Mouse (Mus musculus): ENCODE results near the gene Sorcs1. TPM values are rescaled to one million over a fixed set of nuclear protein-coding genes. Genes with fewer than 3 reads are reported as not detected.

The Sorcs1 gene
- polyA plus RNA-seq, 1 experiment from 2014 or later = 0.49 TPM

DNA sequence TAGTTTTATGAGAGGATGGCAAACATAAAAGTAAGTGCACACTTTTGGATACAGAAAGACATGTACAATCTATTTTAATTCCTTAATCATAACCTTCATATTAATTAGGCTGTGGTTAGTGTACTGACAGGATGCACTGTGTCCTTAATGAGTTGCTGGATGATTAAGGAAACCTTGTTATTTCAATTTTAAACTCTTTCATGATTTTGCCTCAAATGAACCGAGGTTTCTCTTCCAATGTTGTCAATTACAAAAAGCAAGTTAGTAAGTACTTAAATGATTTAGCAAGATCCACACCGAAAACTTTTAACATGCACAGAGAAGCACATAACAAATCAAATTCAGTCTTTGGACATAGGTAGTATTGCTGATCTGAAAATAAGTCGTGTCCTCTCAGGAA lies 341.7 kb downstream of the Sorcs1 start:
- no peaks in the 10 kb centered on the region for H3K9me3 ChIP-seq
- H3K27me3 ChIP-seq (replicated peaks) = no peaks in the 10 kb centered on the region
- no peak overlapping the region for H3K4me2 ChIP-seq
- WGBS = 73% methylated on average over 3 of the region's 3 CpGs
- no peak overlapping the region for H3K9ac ChIP-seq
- ATAC-seq (ENCODE audit: extremely low read depth, insufficient number of reproducible peaks, low FRiP score, low TSS enrichment) = no peak
- H3K4me3 ChIP-seq = no peak overlapping the region
- H3K4me1 ChIP-seq = no peaks in the 10 kb centered on the region
- no peak overlapping the region for H3K27ac ChIP-seq (replicated peaks)
- H3K36me3 ChIP-seq = no peaks in the 10 kb centered on the region

DNA sequence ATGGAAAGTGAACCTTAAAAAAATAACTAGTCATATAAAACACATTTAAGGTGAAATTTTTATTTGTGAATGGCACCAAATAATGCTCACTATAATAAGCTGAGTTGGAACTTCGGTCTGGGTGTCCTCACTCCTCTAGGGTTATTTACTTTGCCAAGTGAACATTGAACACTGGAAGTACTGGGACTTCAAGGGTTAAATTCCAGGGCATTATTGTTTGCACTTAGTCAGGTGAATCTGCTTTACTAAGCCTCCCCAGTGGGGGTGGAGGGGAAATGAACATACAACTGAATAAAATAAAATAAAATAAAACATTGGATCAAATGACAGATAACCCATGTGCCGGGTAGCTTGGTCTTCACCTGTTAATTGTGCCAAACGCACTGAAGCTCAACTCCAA lies 347.3 kb downstream of the Sorcs1 start:
- Histone ChIP-seq H3K4me1 (no peaks in the 10 kb centered on the region), H3K9me3 (no peaks in the 10 kb centered on the region), H3K27ac (replicated peaks) (no peak overlapping the region), H3K27me3 (replicated peaks) (no peaks in the 10 kb centered on the region), H3K4me2 (no peak overlapping the region), H3K9ac (no peak overlapping the region), H3K36me3 (no peaks in the 10 kb centered on the region), H3K4me3 (no peak overlapping the region)
- 71% methylated on average over 3 of the region's 3 CpGs for WGBS
- no peak for ATAC-seq (ENCODE audit: extremely low read depth, insufficient number of reproducible peaks, low FRiP score, low TSS enrichment)

DNA sequence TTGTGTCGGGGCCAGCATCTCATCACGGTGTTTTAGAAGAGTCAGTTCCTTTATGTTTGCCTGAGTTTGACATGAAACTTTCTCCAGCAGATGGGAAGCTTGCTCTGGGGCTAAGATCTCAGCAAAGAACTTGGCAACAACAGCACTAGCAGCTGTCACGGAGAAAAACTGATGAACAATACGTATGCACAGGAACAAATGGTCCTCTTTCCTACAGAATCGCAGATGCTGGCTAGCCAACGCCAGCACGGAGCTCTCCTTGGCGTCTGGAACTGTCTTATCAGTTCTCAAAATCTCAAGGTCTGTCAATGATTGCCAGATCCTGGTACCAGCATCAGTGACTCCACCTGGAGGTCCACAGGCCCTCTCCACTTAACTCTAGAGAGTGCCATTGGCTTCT lies 350.6 kb downstream of the Sorcs1 start:
- H3K9me3 ChIP-seq = no peaks in the 10 kb centered on the region
- 76% methylated on average over 8 of the region's 8 CpGs for WGBS

DNA sequence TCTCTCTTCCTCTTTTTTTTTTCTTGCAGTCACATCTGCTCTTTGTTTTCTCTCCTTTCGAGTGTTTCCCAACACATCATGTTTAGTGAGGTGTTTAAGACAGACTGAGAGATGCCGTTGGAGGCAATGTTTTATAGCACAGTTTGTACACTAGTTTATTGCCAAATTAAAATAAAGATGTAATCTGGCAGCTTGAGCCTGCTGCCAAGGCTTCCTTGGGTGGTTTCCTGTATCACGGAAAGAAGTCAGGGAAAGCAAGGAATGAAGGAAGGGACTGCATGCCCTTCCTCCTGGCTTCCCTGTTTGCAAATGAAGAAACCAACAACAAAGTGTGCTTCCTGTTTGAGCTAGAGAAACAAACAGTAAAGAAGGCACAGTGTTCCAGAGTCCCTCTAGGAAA lies 352.3 kb downstream of the Sorcs1 start:
- no peak for ATAC-seq (ENCODE audit: extremely low read depth, insufficient number of reproducible peaks, low FRiP score, low TSS enrichment)
- Histone ChIP-seq H3K27ac (replicated peaks) (no peak overlapping the region), H3K36me3 (no peaks in the 10 kb centered on the region), H3K4me2 (no peak overlapping the region), H3K9ac (no peak overlapping the region), H3K4me3 (no peak overlapping the region), H3K27me3 (replicated peaks) (no peaks in the 10 kb centered on the region), H3K4me1 (no peaks in the 10 kb centered on the region), H3K9me3 (no peaks in the 10 kb centered on the region)
- WGBS = 69% methylated on average over 3 of the region's 3 CpGs

More for the DNA sequence above, 350.6 kb downstream of the Sorcs1 start:
- Histone ChIP-seq H3K36me3 (no peaks in the 10 kb centered on the region), H3K27ac (replicated peaks) (no peak overlapping the region), H3K4me2 (no peak overlapping the region), H3K27me3 (replicated peaks) (no peaks in the 10 kb centered on the region), H3K9ac (no peak overlapping the region), H3K4me3 (no peak overlapping the region), H3K4me1 (no peaks in the 10 kb centered on the region)
- no peak for ATAC-seq (ENCODE audit: extremely low read depth, insufficient number of reproducible peaks, low FRiP score, low TSS enrichment)

DNA sequence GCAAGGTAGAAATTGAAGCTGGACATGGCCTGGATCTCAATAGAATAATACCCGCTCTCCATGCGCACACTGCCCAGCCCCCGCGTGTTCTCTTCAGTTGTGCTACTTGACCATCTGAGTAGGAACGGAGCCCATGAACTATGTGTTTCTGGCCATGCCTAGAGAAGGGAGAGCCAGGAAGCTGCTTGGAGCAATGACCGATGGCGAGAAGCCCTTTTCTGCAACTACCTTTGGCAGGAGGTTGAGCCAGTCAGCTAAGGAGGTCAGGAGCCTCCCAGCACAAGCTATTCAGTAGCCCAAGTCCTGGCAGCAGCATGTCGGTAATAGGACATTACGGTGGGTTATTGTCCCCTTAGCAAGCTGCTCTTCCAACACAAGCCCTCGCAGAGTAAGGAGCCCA lies 352.8 kb downstream of the Sorcs1 start:
- no peaks in the 10 kb centered on the region for H3K4me1 ChIP-seq
- H3K27me3 ChIP-seq (replicated peaks) = no peaks in the 10 kb centered on the region
- WGBS = 84% methylated on average over 10 of the region's 10 CpGs
- H3K4me3 ChIP-seq = no peak overlapping the region
- H3K9me3 ChIP-seq = no peaks in the 10 kb centered on the region
- no peak for ATAC-seq (ENCODE audit: extremely low read depth, insufficient number of reproducible peaks, low FRiP score, low TSS enrichment)
- H3K4me2 ChIP-seq = no peak overlapping the region
- H3K36me3 ChIP-seq = no peaks in the 10 kb centered on the region
- H3K27ac ChIP-seq (replicated peaks) = no peak overlapping the region
- no peak overlapping the region for H3K9ac ChIP-seq

DNA sequence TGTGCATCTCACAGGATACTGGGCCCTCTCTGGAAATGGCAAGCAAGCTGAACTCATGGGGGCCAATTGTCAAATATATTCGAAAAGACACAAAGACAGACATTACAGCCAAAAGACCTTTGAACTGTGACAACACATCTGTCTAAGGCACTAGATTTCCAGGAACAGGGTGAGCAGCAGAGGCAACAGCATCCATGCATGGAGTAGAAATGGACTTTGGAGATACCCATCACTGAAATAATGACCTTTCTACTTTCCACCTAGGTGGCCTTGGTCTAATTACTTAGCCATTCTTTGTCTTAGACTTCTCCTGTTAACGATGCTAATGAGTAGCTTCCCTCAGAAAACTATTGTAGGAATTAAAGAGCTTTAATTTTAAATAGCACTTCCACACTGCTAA lies 371.4 kb downstream of the Sorcs1 start:
- Histone ChIP-seq H3K27ac (replicated peaks) (no peak overlapping the region), H3K9ac (no peak overlapping the region), H3K4me1 (no peaks in the 10 kb centered on the region), H3K36me3 (no peaks in the 10 kb centered on the region), H3K27me3 (replicated peaks) (no peaks in the 10 kb centered on the region), H3K4me2 (no peak overlapping the region), H3K4me3 (no peak overlapping the region), H3K9me3 (no peaks in the 10 kb centered on the region)
- 66% methylated on average over 2 of the region's 2 CpGs for WGBS
- ATAC-seq (ENCODE audit: extremely low read depth, insufficient number of reproducible peaks, low FRiP score, low TSS enrichment) = no peak

DNA sequence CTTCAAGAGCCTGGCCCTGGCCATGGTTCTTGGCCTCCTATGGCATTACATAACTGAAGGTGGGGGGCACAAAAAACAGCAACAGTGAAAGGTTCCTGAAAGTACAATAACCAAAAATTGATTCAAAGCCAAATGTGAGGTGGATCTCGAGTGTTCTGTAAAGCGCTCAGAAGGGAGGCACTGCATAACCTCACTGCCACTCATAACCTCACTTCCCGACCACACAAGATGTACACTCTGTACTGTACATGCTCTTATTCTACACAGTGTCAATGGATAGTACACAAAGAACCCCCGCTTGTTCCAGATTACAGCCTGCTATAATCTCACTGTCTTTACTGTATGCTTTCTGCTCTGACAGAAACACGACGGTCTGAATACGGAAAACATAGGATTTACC lies 384.2 kb downstream of the Sorcs1 start:
- WGBS = 74% methylated on average over 7 of the region's 7 CpGs
- no peak for ATAC-seq (ENCODE audit: extremely low read depth, insufficient number of reproducible peaks, low FRiP score, low TSS enrichment)
- Histone ChIP-seq H3K27ac (replicated peaks) (no peak overlapping the region), H3K9me3 (no peaks in the 10 kb centered on the region), H3K36me3 (no peaks in the 10 kb centered on the region), H3K9ac (no peak overlapping the region), H3K27me3 (replicated peaks) (no peaks in the 10 kb centered on the region), H3K4me2 (no peak overlapping the region), H3K4me1 (no peaks in the 10 kb centered on the region), H3K4me3 (no peak overlapping the region)

DNA sequence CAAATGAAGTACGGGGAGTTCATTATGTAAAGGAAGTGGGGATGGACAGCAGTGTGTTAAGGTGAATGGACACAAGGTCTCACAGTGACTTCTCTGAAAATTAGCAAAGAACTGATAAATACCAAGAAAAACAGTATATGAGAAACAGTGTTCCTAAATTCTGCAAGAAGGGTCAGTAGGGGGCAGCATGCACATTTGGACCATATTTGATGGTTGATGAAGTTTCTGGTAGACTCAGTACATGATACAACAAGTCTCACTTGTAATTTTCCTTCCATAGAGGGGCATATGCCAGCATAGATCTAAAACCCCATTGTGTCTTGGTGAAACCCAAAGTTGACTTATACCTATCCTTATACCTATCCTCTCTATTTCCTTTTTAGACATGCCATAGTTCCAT lies 414.0 kb downstream of the Sorcs1 start:
- H3K27me3 ChIP-seq (replicated peaks) = no peaks in the 10 kb centered on the region
- no peak overlapping the region for H3K9ac ChIP-seq
- H3K4me3 ChIP-seq = no peak overlapping the region
- no peak overlapping the region for H3K27ac ChIP-seq (replicated peaks)
- H3K36me3 ChIP-seq = no peaks in the 10 kb centered on the region
- no peak overlapping the region for H3K4me2 ChIP-seq
- no peak for ATAC-seq (ENCODE audit: extremely low read depth, insufficient number of reproducible peaks, low FRiP score, low TSS enrichment)
- no peaks in the 10 kb centered on the region for H3K4me1 ChIP-seq
- no peaks in the 10 kb centered on the region for H3K9me3 ChIP-seq
- 63% methylated on average over 1 of the region's 1 CpGs for WGBS

DNA sequence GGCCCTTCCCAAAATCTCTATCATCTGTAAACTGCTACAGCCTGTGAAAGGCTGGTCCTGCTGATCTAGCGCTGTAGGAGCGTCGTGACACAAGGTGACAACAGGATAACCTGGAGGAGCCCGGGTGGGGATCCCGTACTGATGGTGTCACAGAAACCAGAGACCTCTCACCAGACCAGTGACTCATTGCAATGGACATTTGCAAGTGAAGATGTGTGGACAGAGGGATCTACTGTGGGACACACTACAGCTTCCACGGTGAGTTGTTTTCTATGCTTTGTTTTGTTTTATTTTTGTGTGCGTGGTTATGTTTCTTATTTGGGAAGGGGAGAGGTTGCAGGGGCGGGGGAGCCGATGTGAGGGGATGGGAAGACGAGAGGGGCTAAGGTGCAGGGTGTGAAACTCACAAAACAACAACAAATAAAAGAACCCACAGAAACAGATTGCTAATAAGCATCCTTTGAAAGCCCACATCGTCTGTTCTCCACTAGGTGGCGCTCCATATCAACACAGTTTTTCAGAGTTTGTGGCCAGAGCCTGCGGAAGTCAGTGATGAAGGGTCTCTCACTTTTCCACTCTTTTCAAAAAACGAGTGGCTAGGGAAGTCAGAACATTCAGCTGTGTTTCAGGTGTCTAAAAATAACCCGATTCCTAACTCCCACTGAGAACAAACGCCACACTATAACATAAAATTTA lies 419.6 kb downstream of the Sorcs1 start:
- no peaks in the 10 kb centered on the region for H3K27me3 ChIP-seq (replicated peaks)
- H3K36me3 ChIP-seq = no peaks in the 10 kb centered on the region
- 31% methylated on average over 16 of the region's 16 CpGs for WGBS
- H3K27ac ChIP-seq (replicated peaks) = no peak overlapping the region
- ATAC-seq (ENCODE audit: extremely low read depth, insufficient number of reproducible peaks, low FRiP score, low TSS enrichment) = no peak
- no peaks in the 10 kb centered on the region for H3K9me3 ChIP-seq
- H3K4me2 ChIP-seq = no peak overlapping the region; the same call in 1 of the 2 replicates
- H3K4me3 ChIP-seq = no peak overlapping the region
- no peak overlapping the region for H3K9ac ChIP-seq
- no peaks in the 10 kb centered on the region for H3K4me1 ChIP-seq

DNA sequence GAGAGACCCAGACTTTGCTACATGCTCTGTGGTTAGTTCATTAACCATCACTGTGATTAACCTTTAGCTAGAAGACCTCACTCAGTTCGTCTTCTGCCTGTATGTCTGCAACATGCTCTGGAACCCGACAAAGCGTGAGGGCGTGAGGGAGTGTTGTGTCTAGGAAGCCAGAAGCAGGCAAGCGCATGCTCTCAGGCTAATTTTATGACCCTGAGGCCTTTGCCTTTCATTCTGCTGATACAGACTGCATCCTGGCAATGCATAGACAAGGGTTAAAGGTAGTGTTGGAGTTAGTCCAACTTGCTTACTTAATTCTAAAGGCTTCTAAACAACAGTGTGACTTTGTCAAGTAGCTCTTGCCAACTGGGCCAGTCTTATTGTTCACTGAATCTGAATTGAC lies 458.0 kb downstream of the Sorcs1 start:
- no peaks in the 10 kb centered on the region for H3K36me3 ChIP-seq
- no peak overlapping the region for H3K9ac ChIP-seq
- no peak overlapping the region for H3K4me2 ChIP-seq
- H3K4me3 ChIP-seq = no peak overlapping the region
- peaks cover 4% of the 10 kb centered on the region for H3K4me1 ChIP-seq
- no peak overlapping the region for H3K27ac ChIP-seq (replicated peaks)
- ATAC-seq (ENCODE audit: extremely low read depth, insufficient number of reproducible peaks, low FRiP score, low TSS enrichment) = no peak
- no peaks in the 10 kb centered on the region for H3K27me3 ChIP-seq (replicated peaks)
- H3K9me3 ChIP-seq = no peaks in the 10 kb centered on the region
- WGBS = 55% methylated on average over 5 of the region's 5 CpGs

DNA sequence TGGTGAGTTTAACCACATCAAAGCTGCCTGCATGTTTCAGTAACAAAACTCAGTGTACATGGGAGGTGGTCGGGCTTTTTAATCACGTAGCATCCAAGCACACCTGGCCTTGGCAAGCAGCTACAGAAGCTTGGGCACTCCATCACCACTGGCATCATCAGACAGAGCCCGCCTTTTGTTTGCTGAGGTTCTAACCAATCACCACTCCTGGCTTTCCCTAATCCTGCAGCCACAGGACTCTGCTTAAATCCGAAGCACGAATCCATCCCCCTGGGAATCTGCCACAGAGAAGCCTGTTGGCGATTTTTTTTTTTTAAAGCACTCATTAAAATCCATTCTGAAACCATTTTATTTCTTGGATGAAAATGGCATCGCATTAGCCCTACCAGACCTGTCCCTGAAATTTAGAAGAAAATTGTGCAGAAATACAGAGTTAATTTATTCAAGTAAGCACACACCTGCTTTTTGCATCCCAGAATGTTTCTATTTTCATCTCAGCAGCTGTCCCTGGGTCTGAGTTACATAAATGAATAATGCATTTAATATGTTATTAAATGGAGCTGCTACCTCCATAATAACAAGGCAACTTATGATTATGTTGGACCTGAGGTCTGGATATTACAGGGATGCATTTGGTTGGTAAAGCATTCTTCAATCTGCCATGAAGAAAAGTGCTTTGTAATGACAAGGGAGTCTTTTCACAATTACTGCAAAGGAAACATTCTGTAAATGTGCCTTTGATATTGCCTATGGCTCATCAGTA lies 463.8 kb downstream of the Sorcs1 start:
- no peak overlapping the region for H3K9ac ChIP-seq
- H3K4me2 ChIP-seq = no peak overlapping the region
- H3K27me3 ChIP-seq (replicated peaks) = no peaks in the 10 kb centered on the region
- WGBS = 36% methylated on average over 7 of the region's 7 CpGs
- no peak overlapping the region for H3K4me3 ChIP-seq
- ATAC-seq (ENCODE audit: extremely low read depth, insufficient number of reproducible peaks, low FRiP score, low TSS enrichment) = no peak
- H3K27ac ChIP-seq (replicated peaks) = no peak overlapping the region
- H3K4me1 ChIP-seq = peaks cover 7% of the 10 kb centered on the region; the same call in 1 of the 2 replicates
- no peaks in the 10 kb centered on the region for H3K36me3 ChIP-seq
- no peaks in the 10 kb centered on the region for H3K9me3 ChIP-seq

DNA sequence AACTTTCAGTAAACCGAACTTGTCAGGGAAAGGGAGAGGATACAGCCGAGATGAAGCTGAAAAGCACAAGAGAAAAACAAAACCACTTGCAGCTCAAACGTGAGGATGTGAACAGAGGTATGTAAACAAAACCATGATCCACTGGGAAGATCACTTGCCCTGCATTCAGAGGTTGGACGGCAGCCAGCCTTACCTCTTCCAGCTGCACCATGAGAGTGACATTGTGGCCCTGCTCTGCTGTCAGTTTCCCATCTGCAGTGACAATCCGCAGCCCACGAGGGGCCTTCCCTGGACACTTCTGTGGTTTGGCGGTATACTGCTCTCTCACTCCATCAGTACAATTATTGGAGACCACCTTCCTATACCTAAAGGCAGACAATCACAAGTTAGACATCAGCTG lies 468.0 kb downstream of the Sorcs1 start:
- Histone ChIP-seq H3K27me3 (replicated peaks) (no peaks in the 10 kb centered on the region), H3K27ac (replicated peaks) (no peak overlapping the region), H3K36me3 (no peaks in the 10 kb centered on the region), H3K4me2 (no peak overlapping the region), H3K4me3 (no peak overlapping the region), H3K9ac (no peak overlapping the region), H3K9me3 (no peaks in the 10 kb centered on the region), H3K4me1 (peaks cover 11% of the 10 kb centered on the region; the same call in 1 of the 2 replicates)
- 36% methylated on average over 7 of the region's 7 CpGs for WGBS
- no peak for ATAC-seq (ENCODE audit: extremely low read depth, insufficient number of reproducible peaks, low FRiP score, low TSS enrichment)

All from heart, embryonic 13.5 days (tissue).